Mouse (Mus musculus): ENCODE results near the gene Ppp1r12b. TPM values are rescaled to one million over a fixed set of nuclear protein-coding genes. Genes with fewer than 3 reads are reported as not detected.

The Ppp1r12b gene
- total and polyA plus RNA-seq, 3 experiments = 4.7 to 7.8 TPM; not detected in 1

- no peak overlapping the region for H3K27ac ChIP-seq (ENCODE audit: control insufficient read depth, low read depth, low read length)
- no peak for DNase-seq (ENCODE audit: low read depth, low spot score)
- peaks cover 0 to 3% of the 10 kb centered on the region in 2 experiments; a peak in 1 of 4 replicates for H3K4me1 ChIP-seq (ENCODE audit: control insufficient read depth in 1 of 2, insufficient read depth in 2 of 2, low read length in 2 of 2)
- H3K9me3 ChIP-seq (replicated peaks; ENCODE audit: insufficient read depth, low read length) = no peaks in the 10 kb centered on the region
- H3K4me3 ChIP-seq (ENCODE audit: control insufficient read depth in 1 of 2, insufficient read depth in 1 of 2, low read depth in 2 of 2, low read length in 2 of 2) = no peak overlapping the region
- TF ChIP-seq ZNF384 (IDR thresholded peaks at IDR 0.05; ENCODE audit: low read depth, low read length) (no peak), JUND (IDR thresholded peaks at IDR 0.05; ENCODE audit: low read depth, low read length) (no peak)
- H3K27me3 ChIP-seq (ENCODE audit: control insufficient read depth in 1 of 2, insufficient read depth in 2 of 2, low read length in 2 of 2) = no peaks in the 10 kb centered on the region
- no peaks in the 10 kb centered on the region for H3K79me2 ChIP-seq (ENCODE audit: control insufficient read depth, insufficient read depth, low read length, poor library complexity)
- H3K9ac ChIP-seq (ENCODE audit: control insufficient read depth, low read depth, low read length, poor library complexity, severe bottlenecking) = no peak overlapping the region
- H3K36me3 ChIP-seq (ENCODE audit: control insufficient read depth in 1 of 2, insufficient read depth in 2 of 2, low read length in 2 of 2) = no peaks in the 10 kb centered on the region; a peak in 1 of 4 replicates
These were observed 177.7 kb downstream of the Ppp1r12b start for GRCm38 (mm10) chr1:134777936-134778548.

GRCm38 (mm10) chr1:134777201-134777885 is 178.4 kb downstream of the Ppp1r12b start:
- no peak overlapping the region for H3K4me3 ChIP-seq (ENCODE audit: control insufficient read depth in 1 of 2, insufficient read depth in 1 of 2, low read depth in 2 of 2, low read length in 2 of 2)
- H3K9ac ChIP-seq (ENCODE audit: control insufficient read depth, low read depth, low read length, poor library complexity, severe bottlenecking) = no peak overlapping the region
- no peak for DNase-seq (ENCODE audit: low read depth, low spot score)
- no peaks in the 10 kb centered on the region for H3K27me3 ChIP-seq (ENCODE audit: control insufficient read depth in 1 of 2, insufficient read depth in 2 of 2, low read length in 2 of 2)
- H3K4me1 ChIP-seq (ENCODE audit: control insufficient read depth in 1 of 2, insufficient read depth in 2 of 2, low read length in 2 of 2) = peaks cover 0 to 3% of the 10 kb centered on the region in 2 experiments; a peak in 1 of 4 replicates
- TF ChIP-seq MYC (IDR thresholded peaks at IDR 0.05; ENCODE audit: low read depth, low read length) = no peak
- TF ChIP-seq MXI1 (IDR thresholded peaks at IDR 0.05; ENCODE audit: low read depth, low read length) = no peak
- no peak for TF ChIP-seq CHD2 (IDR thresholded peaks at IDR 0.05; ENCODE audit: low read length)
- H3K79me2 ChIP-seq (ENCODE audit: control insufficient read depth, insufficient read depth, low read length, poor library complexity) = no peaks in the 10 kb centered on the region
- H3K27ac ChIP-seq (ENCODE audit: control insufficient read depth, low read depth, low read length) = no peak overlapping the region
- H3K36me3 ChIP-seq (ENCODE audit: control insufficient read depth in 1 of 2, insufficient read depth in 2 of 2, low read length in 2 of 2) = no peaks in the 10 kb centered on the region; a peak in 1 of 4 replicates
- H3K9me3 ChIP-seq (replicated peaks; ENCODE audit: insufficient read depth, low read length) = no peaks in the 10 kb centered on the region

- no peaks in the 10 kb centered on the region for H3K9me3 ChIP-seq (replicated peaks; ENCODE audit: insufficient read depth, low read length)
- no peak for TF ChIP-seq ZKSCAN1 (IDR thresholded peaks at IDR 0.05; ENCODE audit: low read depth, low read length)
- no peak for TF ChIP-seq NELFE (IDR thresholded peaks at IDR 0.05; ENCODE audit: low read depth, low read length)
- no peak for TF ChIP-seq CHD2 (IDR thresholded peaks at IDR 0.05; ENCODE audit: low read length)
- TF ChIP-seq ZNF384 (IDR thresholded peaks at IDR 0.05; ENCODE audit: low read depth, low read length) = no peak
- no peaks in the 10 kb centered on the region; a peak in 1 of 4 replicates for H3K36me3 ChIP-seq (ENCODE audit: control insufficient read depth in 1 of 2, insufficient read depth in 2 of 2, low read length in 2 of 2)
- no peaks in the 10 kb centered on the region for H3K27me3 ChIP-seq (ENCODE audit: control insufficient read depth in 1 of 2, insufficient read depth in 2 of 2, low read length in 2 of 2)
- H3K79me2 ChIP-seq (ENCODE audit: control insufficient read depth, insufficient read depth, low read length, poor library complexity) = no peaks in the 10 kb centered on the region
- H3K4me1 ChIP-seq (ENCODE audit: control insufficient read depth in 1 of 2, insufficient read depth in 2 of 2, low read length in 2 of 2) = peaks cover 0 to 7% of the 10 kb centered on the region in 2 experiments; a peak in 2 of 4 replicates
- no peak overlapping the region for H3K4me3 ChIP-seq (ENCODE audit: control insufficient read depth in 1 of 2, insufficient read depth in 1 of 2, low read depth in 2 of 2, low read length in 2 of 2)
- no peak overlapping the region for H3K9ac ChIP-seq (ENCODE audit: control insufficient read depth, low read depth, low read length, poor library complexity, severe bottlenecking)
- DNase-seq (ENCODE audit: low read depth, low spot score) = no peak
- H3K27ac ChIP-seq (ENCODE audit: control insufficient read depth, low read depth, low read length) = no peak overlapping the region
These were observed 180.1 kb downstream of the Ppp1r12b start for GRCm38 (mm10) chr1:134775631-134776030.

Data from MEL (cell line).